Mouse (Mus musculus): ENCODE data around the gene Taf3. TPM values are rescaled to one million over a fixed set of nuclear protein-coding genes. Genes with fewer than 3 reads are reported as not detected.
A peak's percentile ranks its signal among the peaks of the same experiment; 100 is the strongest.

The Taf3 gene
- polyA plus RNA-seq (2016; fragmentation: Nextera tagmentation; extraction: Ambion mirVana) = 13.6 and 16.2 TPM in 2 replicates

- H3K4me1 ChIP-seq (replicated peaks) = peaks cover 24% of the 10 kb centered on the region
- H3K4me3 ChIP-seq = peak within 1 kb of the TSS; percentile 97
- DNase-seq (ENCODE audit: low spot score) = peak; percentile 90
- no peaks in the 10 kb centered on the region for H3K9me3 ChIP-seq
- H3K27ac ChIP-seq = peak within 1 kb of the TSS; percentile 93
- H3K27me3 ChIP-seq (ENCODE audit: insufficient read depth, poor library complexity, severe bottlenecking) = no peaks in the 10 kb centered on the region
- peaks cover 3% of the 10 kb centered on the region; the same call in 1 of the 2 replicates for H3K36me3 ChIP-seq
- WGBS = under 1% methylated on average over 36 of the region's 36 CpGs
Observed at GRCm38 (mm10) chr2:10048461-10048860, at the start of gene Taf3. TSS of gene Taf3 (minus strand) at chr2:10048596.

DNA sequence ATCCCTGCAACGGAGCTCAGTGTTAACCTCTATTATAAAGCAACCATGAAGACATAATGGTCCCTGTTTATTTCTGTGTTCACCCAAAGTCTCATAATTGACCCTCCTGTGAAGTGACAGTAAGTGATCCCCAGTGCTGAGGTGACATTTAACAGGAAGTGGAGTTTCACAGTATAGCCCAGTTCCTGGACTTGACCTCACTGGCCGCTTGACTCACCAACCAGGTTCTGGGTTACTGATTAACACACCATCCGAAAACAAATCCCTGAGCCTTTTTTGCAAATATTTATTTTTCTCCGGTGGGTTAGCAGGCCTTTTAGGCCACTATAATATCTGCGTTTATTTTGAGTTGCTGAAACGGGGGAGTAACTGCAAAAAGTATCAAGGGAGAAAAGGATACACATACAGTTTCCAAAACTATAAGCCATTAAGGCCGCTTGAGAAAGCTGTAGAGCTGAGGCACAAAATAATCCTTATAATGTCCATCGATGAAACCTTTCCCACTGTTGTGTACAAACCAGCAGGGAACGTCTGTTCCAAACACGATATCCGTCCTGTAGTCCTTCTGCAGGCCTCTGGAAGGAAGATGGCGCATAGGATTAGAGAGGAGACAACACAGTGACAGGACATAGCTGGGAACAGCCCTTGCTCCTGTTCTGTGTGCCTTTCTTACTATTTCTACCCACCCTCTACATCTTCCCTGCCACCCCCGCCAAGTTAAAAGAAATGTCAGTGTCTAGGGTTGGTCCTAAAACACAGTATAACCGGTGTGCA, 46.1 kb upstream of the Taf3 start:
- Histone ChIP-seq H3K27ac (no peak overlapping the region), H3K4me1 (replicated peaks) (no peaks in the 10 kb centered on the region), H3K27me3 (ENCODE audit: insufficient read depth, poor library complexity, severe bottlenecking) (no peaks in the 10 kb centered on the region), H3K9me3 (no peaks in the 10 kb centered on the region), H3K4me3 (no peak overlapping the region), H3K36me3 (peaks cover 50% of the 10 kb centered on the region)
- WGBS = 89% methylated on average over 14 of the region's 14 CpGs
- DNase-seq (ENCODE audit: low spot score) = no peak

DNA sequence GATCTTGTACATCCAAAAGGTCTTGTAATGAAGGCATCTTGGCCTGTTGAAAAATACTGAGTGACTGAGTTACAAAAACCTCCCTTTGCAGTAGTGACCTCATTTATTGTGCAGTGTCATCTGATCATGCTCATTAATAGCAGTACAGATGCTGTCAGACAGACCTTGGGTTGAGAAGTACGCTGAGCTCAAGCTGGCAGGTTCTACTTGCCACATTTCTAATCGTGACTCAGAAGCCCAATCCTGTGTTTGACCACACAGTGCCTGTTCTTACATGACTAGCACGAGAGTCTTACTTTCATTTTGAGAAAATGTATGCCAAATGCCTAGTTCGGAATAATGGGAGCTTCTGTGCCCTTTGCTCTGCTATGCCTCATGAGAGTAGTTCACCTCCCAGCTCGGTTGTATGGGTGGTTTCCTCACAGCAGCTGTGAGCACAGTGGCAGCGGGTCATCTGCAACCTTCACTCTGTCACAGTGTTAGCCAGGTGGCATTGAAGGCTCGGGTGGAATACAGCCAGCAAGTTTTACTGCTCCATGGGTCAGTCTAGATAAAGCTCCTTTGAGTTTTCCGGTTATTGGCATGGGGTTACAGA, 39.0 kb upstream of the Taf3 start:
- Histone ChIP-seq H3K9me3 (no peaks in the 10 kb centered on the region), H3K27ac (no peak overlapping the region), H3K4me3 (no peak overlapping the region), H3K27me3 (ENCODE audit: insufficient read depth, poor library complexity, severe bottlenecking) (no peaks in the 10 kb centered on the region), H3K36me3 (peaks cover 98% of the 10 kb centered on the region), H3K4me1 (replicated peaks) (no peaks in the 10 kb centered on the region)
- WGBS = 91% methylated on average over 8 of the region's 8 CpGs
- no peak for DNase-seq (ENCODE audit: low spot score)

- no peak for DNase-seq (ENCODE audit: low spot score)
- Histone ChIP-seq H3K4me3 (no peak overlapping the region), H3K9me3 (no peaks in the 10 kb centered on the region), H3K36me3 (peaks cover 53% of the 10 kb centered on the region), H3K27ac (no peak overlapping the region), H3K27me3 (ENCODE audit: insufficient read depth, poor library complexity, severe bottlenecking) (no peaks in the 10 kb centered on the region), H3K4me1 (replicated peaks) (peaks cover 25% of the 10 kb centered on the region)
- WGBS = 82% methylated on average over 1 of the region's 1 CpGs
Observed at GRCm38 (mm10) chr2:10082737-10083136, 34.3 kb upstream of the Taf3 start.

- Histone ChIP-seq H3K36me3 (peaks cover 41% of the 10 kb centered on the region), H3K27me3 (ENCODE audit: insufficient read depth, poor library complexity, severe bottlenecking) (no peaks in the 10 kb centered on the region), H3K4me1 (replicated peaks) (peaks cover 25% of the 10 kb centered on the region), H3K4me3 (peak overlapping the region; percentile 84), H3K9me3 (no peaks in the 10 kb centered on the region), H3K27ac (no peak overlapping the region)
- WGBS = 89% methylated on average over 5 of the region's 5 CpGs
- DNase-seq (ENCODE audit: low spot score) = no peak
Observed at GRCm38 (mm10) chr2:10081453-10082080, 33.2 kb upstream of the Taf3 start.

GRCm38 (mm10) chr2:10080310-10081010, 32.1 kb upstream of the Taf3 start, which contains the start of the genes Atp5c1 and Kin:
TSS of gene Atp5c1 (minus strand) at chr2:10080510.
TSS of gene Kin (plus strand) at chr2:10080593.
- under 1% methylated on average over 61 of the region's 61 CpGs for WGBS

GRCm38 (mm10) chr2:10079745-10080309, 31.4 kb upstream of the Taf3 start:
- H3K27ac ChIP-seq = peak overlapping the region; percentile 96
- peak overlapping the region; percentile 84 for H3K4me3 ChIP-seq
- no peak for DNase-seq (ENCODE audit: low spot score)
- under 1% methylated on average over 28 of the region's 28 CpGs for WGBS
- H3K9me3 ChIP-seq = no peaks in the 10 kb centered on the region
- peaks cover 29% of the 10 kb centered on the region for H3K4me1 ChIP-seq (replicated peaks)
- no peaks in the 10 kb centered on the region for H3K27me3 ChIP-seq (ENCODE audit: insufficient read depth, poor library complexity, severe bottlenecking)
- peaks cover 38% of the 10 kb centered on the region for H3K36me3 ChIP-seq

More at GRCm38 (mm10) chr2:10080310-10081010, 32.1 kb upstream of the Taf3 start, which contains the start of the genes Atp5c1 and Kin:
- peak within 1 kb of the TSS; percentile 96 for H3K27ac ChIP-seq
- H3K4me1 ChIP-seq (replicated peaks) = peaks cover 25% of the 10 kb centered on the region
- H3K4me3 ChIP-seq = peak within 1 kb of the TSS; percentile 84
- no peaks in the 10 kb centered on the region for H3K27me3 ChIP-seq (ENCODE audit: insufficient read depth, poor library complexity, severe bottlenecking)
- peak; percentile 98 for DNase-seq (ENCODE audit: low spot score)
- H3K36me3 ChIP-seq = peaks cover 38% of the 10 kb centered on the region
- no peaks in the 10 kb centered on the region for H3K9me3 ChIP-seq

- Histone ChIP-seq H3K36me3 (peaks cover 38% of the 10 kb centered on the region), H3K9me3 (no peaks in the 10 kb centered on the region), H3K27ac (no peak overlapping the region), H3K27me3 (ENCODE audit: insufficient read depth, poor library complexity, severe bottlenecking) (no peaks in the 10 kb centered on the region), H3K4me3 (no peak overlapping the region), H3K4me1 (replicated peaks) (peaks cover 30% of the 10 kb centered on the region)
- no peak for DNase-seq (ENCODE audit: low spot score)
- 95% methylated on average over 8 of the region's 8 CpGs for WGBS
Observed at GRCm38 (mm10) chr2:10076675-10077074, 28.3 kb upstream of the Taf3 start.

DNA sequence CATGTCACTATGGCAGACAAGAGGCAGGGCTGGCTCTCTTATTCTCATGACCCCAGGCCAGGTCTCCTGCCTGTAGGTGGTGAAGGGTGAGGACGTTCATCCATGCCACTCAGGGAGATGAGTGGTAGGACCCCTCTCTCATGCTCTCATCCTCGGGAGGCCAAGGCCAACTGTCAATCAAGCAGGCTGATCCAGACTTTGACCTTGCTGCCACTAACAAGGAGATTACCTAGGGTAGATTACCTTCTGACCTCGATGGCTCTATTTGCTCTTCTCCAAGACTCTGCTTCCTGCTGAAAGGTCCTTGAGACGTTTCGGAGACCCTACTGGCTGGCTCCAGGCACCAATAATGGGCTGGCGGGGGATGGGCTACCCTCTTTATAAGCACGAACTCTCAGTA, 26.1 kb upstream of the Taf3 start:
- H3K9me3 ChIP-seq = no peaks in the 10 kb centered on the region
- WGBS = 89% methylated on average over 7 of the region's 7 CpGs

DNA sequence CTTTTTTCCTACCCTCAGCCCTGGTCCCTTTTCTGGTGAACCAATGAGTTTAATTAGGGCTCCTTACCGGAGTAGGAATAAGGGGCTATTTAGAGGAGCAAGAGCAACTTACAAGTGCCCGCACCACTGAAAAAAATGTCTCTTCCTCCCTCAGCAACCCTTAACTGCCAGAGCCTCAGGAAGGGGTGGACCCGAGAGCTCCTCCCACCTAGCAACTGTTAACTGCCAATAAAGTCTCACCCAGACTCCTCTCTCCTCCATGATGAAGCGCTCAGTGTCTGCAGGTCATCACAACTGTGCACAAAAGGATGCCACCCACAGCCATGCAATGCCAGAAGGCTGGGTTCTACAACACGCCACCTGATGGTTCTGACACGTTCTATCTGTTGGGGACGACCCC, 23.4 kb upstream of the Taf3 start:
- Histone ChIP-seq H3K4me1 (replicated peaks) (0 out of 2 replicates have a peak, but pooled peaks cover 7% of the 10 kb centered on the region), H3K9me3 (no peaks in the 10 kb centered on the region), H3K27ac (no peak overlapping the region), H3K4me3 (no peak overlapping the region), H3K36me3 (peaks cover 70% of the 10 kb centered on the region), H3K27me3 (ENCODE audit: insufficient read depth, poor library complexity, severe bottlenecking) (no peaks in the 10 kb centered on the region)
- no peak for DNase-seq (ENCODE audit: low spot score)
- WGBS = 90% methylated on average over 7 of the region's 7 CpGs

More for the DNA sequence above, 26.1 kb upstream of the Taf3 start:
- Histone ChIP-seq H3K27me3 (ENCODE audit: insufficient read depth, poor library complexity, severe bottlenecking) (no peaks in the 10 kb centered on the region), H3K4me3 (no peak overlapping the region), H3K27ac (no peak overlapping the region), H3K36me3 (peaks cover 44% of the 10 kb centered on the region), H3K4me1 (replicated peaks) (peaks cover 24% of the 10 kb centered on the region)
- no peak for DNase-seq (ENCODE audit: low spot score)

DNA sequence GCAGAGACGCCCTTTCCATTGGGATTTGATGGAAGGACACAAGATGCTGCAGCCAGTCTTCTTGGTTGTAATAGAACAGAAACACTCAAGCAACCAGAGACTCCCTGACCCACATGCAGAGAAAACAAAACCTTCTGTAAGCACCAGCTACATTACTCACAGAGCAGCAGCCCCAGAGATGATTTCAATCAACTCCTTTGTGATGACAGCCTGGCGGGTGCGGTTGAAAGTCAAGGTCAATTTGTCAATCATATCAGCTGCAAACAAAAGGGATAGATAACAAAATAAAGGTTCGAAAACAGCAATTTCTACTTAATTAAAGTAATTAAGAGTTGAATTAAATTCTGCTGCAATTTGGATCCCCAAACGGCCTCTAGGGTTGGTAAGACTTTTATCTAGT, 10.4 kb upstream of the Taf3 start:
- DNase-seq (ENCODE audit: low spot score) = no peak
- 93% methylated on average over 5 of the region's 5 CpGs for WGBS
- H3K27me3 ChIP-seq (ENCODE audit: insufficient read depth, poor library complexity, severe bottlenecking) = no peaks in the 10 kb centered on the region
- peaks cover 100% of the 10 kb centered on the region for H3K36me3 ChIP-seq
- H3K27ac ChIP-seq = no peak overlapping the region
- H3K4me3 ChIP-seq = no peak overlapping the region
- H3K9me3 ChIP-seq = no peaks in the 10 kb centered on the region
- no peaks in the 10 kb centered on the region for H3K4me1 ChIP-seq (replicated peaks)

- H3K4me3 ChIP-seq = no peak overlapping the region
- peaks cover 18% of the 10 kb centered on the region for H3K4me1 ChIP-seq (replicated peaks)
- no peak overlapping the region for H3K27ac ChIP-seq
- 94% methylated on average over 1 of the region's 1 CpGs for WGBS
- H3K27me3 ChIP-seq (ENCODE audit: insufficient read depth, poor library complexity, severe bottlenecking) = no peaks in the 10 kb centered on the region
- peaks cover 39% of the 10 kb centered on the region for H3K36me3 ChIP-seq
- DNase-seq (ENCODE audit: low spot score) = no peak
- H3K9me3 ChIP-seq = no peaks in the 10 kb centered on the region
Observed at GRCm38 (mm10) chr2:10051996-10052395, 3.6 kb upstream of the Taf3 start.

All from hindbrain, embryonic 10.5 days (tissue).